In genomic region chr2:172831133-172831532, GRCm38 (mm10) we compare ENCODE assay signal across 8 mouse cellular contexts.
DNase-seq lines count a peak whose midpoint lies in the region; ATAC-seq and TF ChIP-seq lines count a peak whose summit lies in the region.

No protein-coding gene starts in this region.

- in situ Hi-C loops in CH12.LX (cut with MboI; ENCODE audit: low pct_ligation_motif_present, low pct_unique_long_range_greater_than_20kb, low sequenced_read_pairs): loop anchor here (10.0 to 25.0 kb wide), 3 partner anchors 134 to 356 kb away; no protein-coding TSS in a partner anchor

- peak; percentile 82 for ATAC-seq in forebrain, embryonic 13.5 days
- peak; percentile 77 for ATAC-seq in heart, postnatal 0 days (ENCODE audit: insufficient read depth, low read depth)
- peak; percentile 13; the same call in 1 of the 2 replicates for ATAC-seq in liver, embryonic 14.5 days (ENCODE audit: insufficient read depth)
- peak; percentile 63 for ATAC-seq in neural tube, embryonic 13.5 days (ENCODE audit: low read depth)
- peak; percentile 41 for ATAC-seq in stomach, postnatal 0 days (ENCODE audit: low FRiP score, low TSS enrichment)

- peaks cover 69% of the 10 kb centered on the region for H3K27me3 ChIP-seq in CH12.LX (replicated peaks)
- H3K27me3 ChIP-seq in forebrain, embryonic 13.5 days: no peaks in the 10 kb centered on the region; the same call in 1 of the 2 replicates
- peaks cover 6% of the 10 kb centered on the region; the same call in 1 of the 2 replicates for H3K27me3 ChIP-seq in heart, postnatal 0 days (ENCODE audit: control insufficient read depth, insufficient read depth, low read length)
- H3K27me3 ChIP-seq in liver, embryonic 14.5 days (ENCODE audit: control insufficient read depth, insufficient read depth, low read length): no peaks in the 10 kb centered on the region
- peaks cover 6% of the 10 kb centered on the region; the same call in 1 of the 2 replicates for H3K27me3 ChIP-seq in neural tube, embryonic 13.5 days
- H3K27me3 ChIP-seq in stomach, postnatal 0 days (ENCODE audit: control insufficient read depth, insufficient read depth, low read length): no peaks in the 10 kb centered on the region

- DNase-seq in CH12.LX (ENCODE audit: extremely low read depth): peak; percentile 74
- peak; percentile 59 for DNase-seq in c-Kit-positive CD71-positive TER-119-positive erythroid progenitor cells, embryonic 14.5 days (ENCODE audit: low spot score)
- peak; percentile 55 for DNase-seq in heart, postnatal 0 days (ENCODE audit: low spot score)
- DNase-seq in kidney, postnatal 25 days: peak; percentile 81 to 92
- peak; percentile 27 to 43 (median 40) for DNase-seq in liver, embryonic 14.5 days (ENCODE audit: low read depth in 3 of 3, low spot score in 3 of 3)
- DNase-seq in stomach, postnatal 0 days (ENCODE audit: low spot score): peak; percentile 86

- H3K4me2 ChIP-seq in CH12.LX (ENCODE audit: insufficient read depth, low read depth, poor library complexity, severe bottlenecking): no peak overlapping the region
- H3K4me2 ChIP-seq in forebrain, embryonic 13.5 days: no peak overlapping the region
- H3K4me2 ChIP-seq in heart, postnatal 0 days (ENCODE audit: low read depth, low read length): no peak overlapping the region
- no peak overlapping the region for H3K4me2 ChIP-seq in liver, embryonic 14.5 days (ENCODE audit: low read depth)
- H3K4me2 ChIP-seq in neural tube, embryonic 13.5 days: no peak overlapping the region
- no peak overlapping the region for H3K4me2 ChIP-seq in stomach, postnatal 0 days (replicated peaks; ENCODE audit: low read depth)

- no peak overlapping the region for H3K4me3 ChIP-seq in CH12.LX (replicated peaks in 1 of 3; ENCODE audit: low read depth in 2 of 3, low read length in 2 of 3, poor library complexity in 1 of 3)
- H3K4me3 ChIP-seq in forebrain, embryonic 13.5 days: no peak overlapping the region
- no peak overlapping the region for H3K4me3 ChIP-seq in heart, postnatal 0 days (ENCODE audit: low read depth, low read length)
- no peak overlapping the region for H3K4me3 ChIP-seq in liver, embryonic 14.5 days (ENCODE audit: insufficient read depth in 1 of 2, low read depth in 2 of 2, low read length in 2 of 2)
- H3K4me3 ChIP-seq in neural tube, embryonic 13.5 days: no peak overlapping the region
- no peak overlapping the region for H3K4me3 ChIP-seq in stomach, postnatal 0 days (ENCODE audit: low read depth, low read length)

- peak; percentile 78 to 91 for TF ChIP-seq CTCF in CH12.LX (conservative IDR thresholded peaks at IDR 0.05 in 1 of 2, IDR thresholded peaks at IDR 0.05 in 1 of 2; ENCODE audit: low read depth in 2 of 2, low read length in 2 of 2)
- TF ChIP-seq CTCF in heart, postnatal 0 days (IDR thresholded peaks at IDR 0.05; ENCODE audit: low read depth): peak; percentile 98
- TF ChIP-seq CTCF in liver, embryonic 14.5 days (IDR thresholded peaks at IDR 0.05; ENCODE audit: low read depth): peak; percentile 99
- TF ChIP-seq CTCF in stomach, postnatal 0 days (IDR thresholded peaks at IDR 0.05; ENCODE audit: low read depth): peak; percentile 98

- no peak for TF ChIP-seq POLR2A in CH12.LX (IDR thresholded peaks at IDR 0.05; ENCODE audit: low read depth, low read length)

- TF ChIP-seq RAD21 in CH12.LX (IDR thresholded peaks at IDR 0.05; ENCODE audit: low read depth, low read length): peak; percentile 56

- H3K9ac ChIP-seq in CH12.LX (ENCODE audit: insufficient read depth, low read depth): no peak overlapping the region
- no peak overlapping the region for H3K9ac ChIP-seq in forebrain, embryonic 13.5 days
- H3K9ac ChIP-seq in heart, postnatal 0 days (replicated peaks; ENCODE audit: low read depth, low read length): no peak overlapping the region
- no peak overlapping the region for H3K9ac ChIP-seq in liver, embryonic 14.5 days (replicated peaks)
- no peak overlapping the region for H3K9ac ChIP-seq in neural tube, embryonic 13.5 days
- H3K9ac ChIP-seq in stomach, postnatal 0 days (ENCODE audit: low read length): no peak overlapping the region

- H3K36me3 ChIP-seq in CH12.LX (replicated peaks in 1 of 2; ENCODE audit: control insufficient read depth in 1 of 2, insufficient read depth in 1 of 2, low read length in 1 of 2): no peaks in the 10 kb centered on the region
- H3K36me3 ChIP-seq in forebrain, embryonic 13.5 days (ENCODE audit: poor library complexity, severe bottlenecking): no peaks in the 10 kb centered on the region
- H3K36me3 ChIP-seq in heart, postnatal 0 days (replicated peaks; ENCODE audit: control insufficient read depth, insufficient read depth, low read length): no peaks in the 10 kb centered on the region
- H3K36me3 ChIP-seq in liver, embryonic 14.5 days (replicated peaks; ENCODE audit: control insufficient read depth, insufficient read depth, low read depth): no peaks in the 10 kb centered on the region
- H3K36me3 ChIP-seq in neural tube, embryonic 13.5 days: no peaks in the 10 kb centered on the region
- H3K36me3 ChIP-seq in stomach, postnatal 0 days (ENCODE audit: control insufficient read depth, insufficient read depth, low read length): no peaks in the 10 kb centered on the region

- H3K27ac ChIP-seq in CH12.LX (ENCODE audit: insufficient read depth, low read depth): no peak overlapping the region
- no peak overlapping the region; the same call in 1 of the 2 replicates for H3K27ac ChIP-seq in forebrain, embryonic 13.5 days
- peak overlapping the region; percentile 23; the same call in 1 of the 2 replicates for H3K27ac ChIP-seq in heart, postnatal 0 days (ENCODE audit: low read depth)
- H3K27ac ChIP-seq in liver, embryonic 14.5 days: no peak overlapping the region
- no peak overlapping the region for H3K27ac ChIP-seq in neural tube, embryonic 13.5 days (replicated peaks)
- H3K27ac ChIP-seq in stomach, postnatal 0 days (replicated peaks): no peak overlapping the region

- H3K79me2 ChIP-seq in CH12.LX (replicated peaks; ENCODE audit: control insufficient read depth, extremely low read depth, insufficient read depth, poor library complexity, severe bottlenecking): no peaks in the 10 kb centered on the region

- H3K4me1 ChIP-seq in CH12.LX (ENCODE audit: control insufficient read depth in 1 of 2, insufficient read depth in 2 of 2): no peaks in the 10 kb centered on the region
- no peaks in the 10 kb centered on the region for H3K4me1 ChIP-seq in forebrain, embryonic 13.5 days
- no peaks in the 10 kb centered on the region for H3K4me1 ChIP-seq in heart, postnatal 0 days (ENCODE audit: control insufficient read depth, insufficient read depth)
- H3K4me1 ChIP-seq in liver, embryonic 14.5 days (replicated peaks; ENCODE audit: control insufficient read depth in 2 of 2, insufficient read depth in 2 of 2, low read length in 1 of 2): no peaks in the 10 kb centered on the region
- H3K4me1 ChIP-seq in neural tube, embryonic 13.5 days (replicated peaks): peaks cover 9% of the 10 kb centered on the region
- no peaks in the 10 kb centered on the region; the same call in 1 of the 2 replicates for H3K4me1 ChIP-seq in stomach, postnatal 0 days (replicated peaks; ENCODE audit: control insufficient read depth, insufficient read depth)

- dilution Hi-C loops in CH12.LX (cut with MboI; ENCODE audit: extremely low pct_ligation_motif_present, extremely low pct_unique_long_range_greater_than_20kb, low sequenced_read_pairs): no loop called here

- 14% methylated on average over 3 of the region's 3 CpGs for WGBS in forebrain, embryonic 13.5 days
- WGBS in heart, postnatal 0 days: 5% methylated on average over 3 of the region's 3 CpGs
- 11% methylated on average over 3 of the region's 3 CpGs for WGBS in liver, embryonic 14.5 days (ENCODE audit: insufficient replicate concordance)
- WGBS in neural tube, embryonic 13.5 days: 19% methylated on average over 3 of the region's 3 CpGs
- 9% methylated on average over 3 of the region's 3 CpGs for WGBS in stomach, postnatal 0 days

- H3K9me3 ChIP-seq in CH12.LX (replicated peaks; ENCODE audit: low read length): no peaks in the 10 kb centered on the region
- H3K9me3 ChIP-seq in forebrain, embryonic 13.5 days (replicated peaks): no peaks in the 10 kb centered on the region
- no peaks in the 10 kb centered on the region for H3K9me3 ChIP-seq in heart, postnatal 0 days (replicated peaks; ENCODE audit: control insufficient read depth, low read length)
- H3K9me3 ChIP-seq in liver, embryonic 14.5 days (ENCODE audit: control insufficient read depth, low read length): no peaks in the 10 kb centered on the region
- no peaks in the 10 kb centered on the region for H3K9me3 ChIP-seq in neural tube, embryonic 13.5 days
- H3K9me3 ChIP-seq in stomach, postnatal 0 days (ENCODE audit: control insufficient read depth, low read length): no peaks in the 10 kb centered on the region

- no peak for TF ChIP-seq EP300 in CH12.LX (IDR thresholded peaks at IDR 0.05; ENCODE audit: low read length)
- TF ChIP-seq EP300 in heart, postnatal 0 days (IDR thresholded peaks at IDR 0.05; ENCODE audit: low read depth): no peak
- no peak for TF ChIP-seq EP300 in liver, embryonic 14.5 days (IDR thresholded peaks at IDR 0.05; ENCODE audit: low read depth)
- TF ChIP-seq EP300 in stomach, postnatal 0 days (optimal IDR thresholded peaks at IDR 0.05): no peak

TF ChIP-seq in CH12.LX, 34 proteins besides CTCF, POLR2A, EP300 and RAD21:
- TF ChIP-seq HCFC1 (IDR thresholded peaks at IDR 0.05; ENCODE audit: low read depth, low read length): no peak
- TF ChIP-seq SMC3 (IDR thresholded peaks at IDR 0.05; ENCODE audit: low read depth, low read length): peak; percentile 81

Comparison
In these comparisons a context has a peak if more than half of its experiments do, and no peak if none do; other contexts are left out.
1. ATAC-seq: peak in every context shown above with its lines; median percentile 82 in forebrain, embryonic 13.5 days; 77 in heart, postnatal 0 days; 63 in neural tube, embryonic 13.5 days; 41 in stomach, postnatal 0 days; 13 in liver, embryonic 14.5 days.